Mouse (Mus musculus): Measurements from ENCODE around the gene Zscan22.
"Not testable (repeated sequence)": the region's sequence is repeated elsewhere in the genome, so short reads cannot be mapped to it uniquely, and the experiment has no call there.

The Zscan22 gene

GRCm38 (mm10) chr7:12897655-12898410 is at the start of gene Zscan22:
Zscan22 (plus strand) TSS chr7:12897815.
- DNase-seq (ENCODE audit: low spot score in 2 of 2) = peak; percentile 97 to 98

- DNase-seq (ENCODE audit: low spot score in 2 of 2) = no peak
Measured at GRCm38 (mm10) chr7:12874301-12874700, 23.3 kb upstream of the Zscan22 start.

GRCm38 (mm10) chr7:12880036-12880435 is 17.6 kb upstream of the Zscan22 start:
- no peak for DNase-seq (ENCODE audit: low spot score in 2 of 2)

GRCm38 (mm10) chr7:12880497-12880896 is 17.1 kb upstream of the Zscan22 start:
- DNase-seq (ENCODE audit: low spot score in 2 of 2) = not testable (repeated sequence)

GRCm38 (mm10) chr7:12880911-12881660 is 16.5 kb upstream of the Zscan22 start, which contains the start of gene Zfp128:
Zfp128 (plus strand) TSS chr7:12881177.
- peak; percentile 96 to 97 for DNase-seq (ENCODE audit: low spot score in 2 of 2)

GRCm38 (mm10) chr7:12886563-12887266 is 10.9 kb upstream of the Zscan22 start:
- no peak for DNase-seq (ENCODE audit: low spot score in 2 of 2)

- DNase-seq (ENCODE audit: low spot score in 2 of 2) = no peak
Measured at GRCm38 (mm10) chr7:12887585-12887984, 10.0 kb upstream of the Zscan22 start.

DNA sequence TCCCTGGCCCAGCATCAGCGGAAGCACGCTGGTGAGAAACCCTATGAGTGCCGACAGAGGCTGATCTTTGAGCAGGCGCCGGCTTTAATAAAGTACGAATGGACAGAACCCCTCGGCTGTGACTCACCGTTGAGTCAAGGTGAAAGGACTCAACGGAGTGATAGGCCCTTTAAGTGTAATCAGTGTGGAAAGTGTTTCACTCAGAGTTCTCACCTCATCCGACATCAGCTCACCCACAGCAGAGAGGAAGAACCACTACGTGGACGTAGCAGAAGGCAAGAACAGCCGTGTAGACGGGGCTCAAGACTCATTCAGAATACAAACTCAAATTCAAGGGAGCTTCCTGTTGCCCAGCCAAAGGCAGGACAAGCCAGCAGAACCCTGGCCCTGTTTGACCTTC is 6.7 kb upstream of the Zscan22 start:
- no peak for DNase-seq (ENCODE audit: low spot score in 2 of 2)

DNA sequence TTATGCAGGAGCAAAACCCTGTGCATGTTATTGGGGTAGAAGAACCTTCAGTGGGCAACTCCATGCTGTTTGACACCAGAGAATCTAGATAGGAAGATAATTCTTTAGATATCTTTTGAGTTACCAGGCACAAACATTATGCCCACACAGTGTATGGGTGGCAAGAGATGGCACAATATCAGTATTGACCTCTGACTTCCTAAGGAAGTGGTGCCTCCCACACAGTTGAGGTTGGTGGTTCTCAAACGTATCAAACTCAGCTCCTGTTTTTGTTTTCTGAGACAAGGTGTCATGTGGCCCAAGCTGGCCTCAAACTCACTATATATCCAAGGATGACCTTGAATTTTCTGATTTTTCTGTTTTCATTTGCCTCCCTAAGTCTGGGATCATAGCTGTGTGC is 6.3 kb upstream of the Zscan22 start:
- DNase-seq (ENCODE audit: low spot score in 2 of 2) = no peak

- no peak for DNase-seq (ENCODE audit: low spot score in 2 of 2)
Measured at GRCm38 (mm10) chr7:12901517-12901916, 3.9 kb downstream of the Zscan22 start.

DNA sequence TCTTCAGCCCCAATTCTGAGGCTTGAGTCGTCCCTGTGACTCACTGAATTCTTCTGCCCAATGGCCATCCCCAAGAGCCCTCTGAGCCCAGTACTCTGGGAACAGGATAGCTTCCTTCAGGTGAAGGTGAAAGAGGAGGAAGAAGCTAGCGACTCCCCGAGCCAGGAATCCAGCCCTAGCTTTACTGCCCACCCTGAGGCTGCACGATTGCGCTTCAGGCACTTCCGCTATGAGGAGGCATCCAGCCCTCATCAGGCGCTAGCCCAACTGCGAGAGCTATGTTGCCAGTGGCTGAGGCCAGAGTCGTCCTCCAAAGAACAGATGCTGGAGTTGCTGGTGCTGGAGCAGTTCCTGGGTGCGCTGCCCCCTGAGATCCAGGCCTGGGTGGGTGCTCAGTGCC is 6.0 kb downstream of the Zscan22 start:
- no peak for DNase-seq (ENCODE audit: low spot score in 2 of 2)

DNA sequence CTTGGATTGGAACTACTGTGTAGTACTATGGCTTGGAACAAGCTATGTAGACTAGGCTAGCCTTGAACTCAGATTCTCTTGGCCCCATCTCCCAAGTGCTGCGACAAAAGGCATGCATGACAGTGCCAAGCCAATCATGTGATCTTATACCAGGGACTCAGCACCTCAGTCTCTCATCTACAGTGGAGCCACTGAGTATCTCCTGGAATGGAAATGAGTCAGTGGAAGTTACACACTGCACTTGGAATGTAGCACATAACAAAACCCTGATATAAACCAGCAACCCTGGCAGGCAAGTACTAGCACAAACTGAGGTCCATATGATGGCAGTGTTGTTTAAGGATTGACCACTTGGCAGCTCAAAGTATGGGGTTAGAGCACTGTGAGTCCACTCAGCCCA is 7.5 kb downstream of the Zscan22 start:
- DNase-seq (ENCODE audit: low spot score in 2 of 2) = no peak

- DNase-seq (ENCODE audit: low spot score in 2 of 2) = peak; percentile 57 to 59
Measured at GRCm38 (mm10) chr7:12909498-12909962, 11.9 kb downstream of the Zscan22 start.

DNA sequence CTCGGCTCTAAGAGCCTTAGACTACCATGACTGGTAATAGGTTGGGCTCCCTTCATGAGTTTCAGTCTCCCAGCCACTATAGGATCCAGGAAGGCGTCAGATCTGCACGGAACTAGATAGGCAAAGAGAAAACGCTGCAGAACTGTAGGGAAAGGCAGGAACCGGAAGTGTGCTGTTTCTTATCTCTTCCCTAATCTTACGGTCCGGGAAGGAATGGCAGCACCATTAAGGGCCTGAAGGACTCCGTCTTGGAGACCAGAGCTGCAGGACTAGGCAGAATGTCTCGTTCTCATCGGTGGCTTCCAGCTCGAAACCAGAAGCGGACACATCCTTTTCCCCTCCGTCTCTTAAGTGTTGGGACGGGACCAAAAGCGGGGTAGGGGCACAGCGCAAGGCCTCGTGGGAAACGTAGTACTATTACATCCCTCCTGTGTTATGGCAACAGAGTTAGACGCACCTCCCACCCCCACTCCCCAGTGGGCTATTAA is 12.6 kb downstream of the Zscan22 start:
- DNase-seq (ENCODE audit: low spot score in 2 of 2) = peak; percentile 50 to 54

GRCm38 (mm10) chr7:12913556-12913955 is 15.9 kb downstream of the Zscan22 start:
- no peak for DNase-seq (ENCODE audit: low spot score in 2 of 2)

DNA sequence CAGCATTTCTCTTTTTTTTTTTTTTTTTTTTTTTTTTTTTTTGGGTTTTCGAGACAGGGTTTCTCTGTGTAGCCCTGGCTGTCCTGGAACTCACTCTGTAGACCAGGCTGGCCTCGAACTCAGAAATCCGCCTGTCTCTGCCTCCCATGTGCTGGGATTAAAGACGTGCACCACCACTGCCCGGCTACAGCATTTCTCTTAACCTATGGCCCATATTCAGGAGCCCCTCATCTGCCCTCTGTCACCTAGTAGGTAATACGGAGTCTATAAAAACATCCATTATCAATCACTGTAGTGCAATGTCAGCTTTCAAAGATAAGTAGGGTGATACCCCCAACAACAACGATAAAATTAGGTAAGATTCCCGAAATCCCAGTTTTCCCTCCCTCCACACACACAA is 22.9 kb downstream of the Zscan22 start:
- DNase-seq (ENCODE audit: low spot score in 2 of 2) = not testable (repeated sequence)

- DNase-seq (ENCODE audit: low spot score in 2 of 2) = no peak
Measured at GRCm38 (mm10) chr7:12921318-12921704, 23.7 kb downstream of the Zscan22 start.

DNA sequence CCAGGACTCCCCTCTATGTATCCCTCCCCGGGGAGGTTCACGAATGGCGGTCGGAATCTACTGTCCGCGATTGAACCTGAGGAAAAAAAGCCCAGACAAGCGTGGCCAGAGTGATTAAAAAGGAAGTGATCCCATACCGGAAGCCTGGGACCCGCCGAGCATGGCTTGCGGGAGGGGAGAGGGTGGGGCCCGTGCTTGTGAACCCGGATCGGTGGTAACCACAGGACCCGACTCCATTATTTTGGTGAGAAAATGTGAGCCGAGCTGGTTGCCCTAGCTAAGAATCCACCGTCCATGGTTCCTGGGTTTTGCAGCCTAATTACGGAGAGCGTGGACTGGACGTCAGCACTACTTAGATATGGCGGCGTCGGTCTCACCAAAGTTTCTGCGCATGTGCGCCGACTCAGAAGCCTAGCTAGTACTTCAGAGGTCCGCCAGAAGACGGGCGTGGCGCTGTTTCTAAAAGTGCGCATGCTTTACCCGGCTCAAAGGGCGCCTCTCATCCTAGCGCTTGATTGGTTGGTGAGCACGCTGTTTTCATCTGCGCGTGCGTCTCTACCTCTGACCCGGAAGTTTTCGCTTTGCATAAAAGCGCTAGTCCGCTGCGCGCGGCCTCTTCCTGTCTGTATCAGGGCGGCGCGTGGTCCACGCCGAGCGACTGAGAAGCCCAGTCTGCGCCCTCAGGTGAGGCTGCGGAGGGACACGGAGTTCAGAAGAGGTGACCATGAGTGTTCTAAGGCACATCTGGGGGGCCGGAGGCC is 24.3 kb downstream of the Zscan22 start, which contains the start of gene Rps5:
Rps5 (plus strand) TSS at position 586 of the 761 bp plus-strand sequence.
- DNase-seq (ENCODE audit: low spot score in 2 of 2) = peak; percentile 99

DNA sequence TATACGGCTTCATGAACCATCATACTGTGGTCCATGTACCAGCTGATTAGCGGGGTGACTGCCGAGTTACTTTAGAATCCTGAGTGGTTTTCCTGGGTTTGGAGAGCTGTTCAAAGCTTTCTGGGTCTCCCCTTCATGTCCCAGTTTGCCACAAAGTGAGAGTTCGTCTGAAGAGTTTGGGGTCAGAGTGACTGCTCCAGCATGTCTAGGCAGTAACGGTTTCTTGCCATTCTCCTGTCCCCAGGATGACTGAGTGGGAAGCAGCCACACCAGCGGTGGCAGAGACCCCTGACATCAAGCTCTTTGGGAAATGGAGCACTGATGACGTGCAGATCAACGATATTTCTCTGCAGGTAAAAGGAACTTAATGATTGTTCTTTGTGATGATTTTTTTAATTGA is 25.1 kb downstream of the Zscan22 start:
- DNase-seq (ENCODE audit: low spot score in 2 of 2) = no peak

DNA sequence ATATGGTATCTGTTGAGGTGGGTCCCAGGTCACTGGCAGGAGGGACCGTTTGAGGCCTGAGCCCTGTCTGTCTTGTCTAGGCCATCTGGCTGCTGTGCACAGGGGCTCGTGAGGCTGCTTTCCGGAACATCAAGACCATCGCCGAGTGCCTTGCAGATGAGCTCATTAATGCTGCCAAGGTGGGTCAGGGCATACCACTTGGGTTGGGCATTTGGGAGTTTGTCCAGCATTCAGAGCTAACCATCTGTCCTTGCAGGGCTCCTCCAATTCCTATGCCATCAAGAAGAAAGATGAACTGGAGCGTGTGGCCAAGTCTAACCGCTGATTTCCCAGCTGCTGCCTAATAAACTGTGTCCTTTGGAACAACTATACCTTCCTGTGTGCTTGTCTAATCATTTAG is 28.7 kb downstream of the Zscan22 start:
- no peak for DNase-seq (ENCODE audit: low spot score in 2 of 2)

DNA sequence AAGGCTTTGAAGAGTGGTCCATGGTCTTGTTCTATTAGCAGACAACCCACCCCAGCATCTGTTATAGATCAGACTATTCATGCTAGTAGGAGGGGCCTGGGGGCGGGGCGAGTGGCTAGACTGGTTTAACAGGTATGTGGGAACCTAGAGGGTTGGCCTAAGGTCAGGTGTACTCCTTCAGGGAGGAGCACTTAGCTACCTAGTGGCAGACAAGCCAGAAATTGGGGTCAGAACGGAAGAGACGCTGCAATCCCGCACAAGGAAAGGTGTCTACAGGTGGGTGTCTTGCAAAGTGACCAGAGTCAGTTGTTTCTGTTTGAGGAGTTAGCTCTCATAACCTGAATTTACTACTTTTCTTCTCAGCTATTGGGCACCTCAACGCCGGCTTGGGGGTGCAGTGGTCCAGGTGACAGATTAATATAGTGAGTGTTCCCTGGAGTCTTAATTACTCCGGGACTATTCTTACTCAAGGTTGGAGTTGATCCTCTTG is 29.6 kb downstream of the Zscan22 start, which contains the start of gene Rnf225:
Rnf225 (plus strand) TSS at position 226 of the 490 bp plus-strand sequence.
- DNase-seq (ENCODE audit: low spot score in 2 of 2) = no peak
